Mouse (Mus musculus) forebrain, embryonic 16.5 days (tissue): ENCODE data around the gene Chaf1a. TPM values are rescaled to one million over a fixed set of nuclear protein-coding genes. Genes with fewer than 3 reads are reported as not detected.

Experiments used
- ATAC-seq: fragments of 200-750 bp; cut with Nextera tagmentation; 2 replicates; pipeline ENCODE4 v1.8.0; 2017; ENCODE audit warnings: mild to moderate bottlenecking, moderate library complexity
- H3K27ac ChIP-seq: fragments of 300-500 bp; sonication (generic); 2 replicates; pipeline ENCODE4 v1.5.1; 2014; ENCODE audit warnings: low read length, control low read depth
- H3K27me3 ChIP-seq: fragments of 300-500 bp; sonication (generic); replicated peaks from 2 replicates; pipeline ENCODE4 v1.6.1; 2014; ENCODE audit warnings: low read length; ENCODE audit not compliant: control insufficient read depth, insufficient read depth
- H3K36me3 ChIP-seq: fragments of 300-500 bp; sonication (generic); 2 replicates; pipeline ENCODE4 v1.6.1; 2014; ENCODE audit not compliant: control insufficient read depth, insufficient read depth
- H3K4me1 ChIP-seq: fragments of 300-500 bp; sonication (generic); replicated peaks from 2 replicates; pipeline ENCODE4 v1.6.1; 2014; ENCODE audit warnings: low read length; ENCODE audit not compliant: control insufficient read depth, insufficient read depth
- H3K4me2 ChIP-seq: fragments of 300-500 bp; sonication (generic); 2 replicates; pipeline ENCODE4 v1.6.1; 2014; ENCODE audit warnings: mild to moderate bottlenecking, low read length, control low read depth
- H3K4me3 ChIP-seq: fragments of 300-500 bp; sonication (generic); replicated peaks from 2 replicates; pipeline ENCODE4 v1.5.1; 2014; ENCODE audit warnings: mild to moderate bottlenecking, low read length, control low read depth
- H3K9ac ChIP-seq: fragments of 300-500 bp; sonication (generic); replicated peaks from 2 replicates; pipeline ENCODE4 v1.6.1; 2014; ENCODE audit warnings: low read depth, low read length, control low read depth
- H3K9me3 ChIP-seq: fragments of 300-500 bp; sonication (generic); 2 replicates; pipeline ENCODE4 v1.6.1; 2016; ENCODE audit warnings: low read length; ENCODE audit not compliant: control insufficient read depth
- WGBS: fragments of 180-500 bp; shearing (Covaris S2); extraction: QIAGEN DNeasy Blood & Tissue Kit; methylation state at CpG from one replicate; pipeline ENCODE4 v1.1.7; 2014; 5-methylcytosine and 5-hydroxymethylcytosine counted together
- polyA plus RNA-seq: library from polyadenylated mRNA; unstranded; fragments of >200 nt; fragmentation: Nextera tagmentation; extraction: Ambion mirVana; gene quantifications from 2 replicates; pipeline ENCODE4 v1.2.1, GENCODE M21; 2015

Gene Chaf1a
- polyA plus RNA-seq, 1 experiment from 2014 or later = 10.6 TPM

DNA sequence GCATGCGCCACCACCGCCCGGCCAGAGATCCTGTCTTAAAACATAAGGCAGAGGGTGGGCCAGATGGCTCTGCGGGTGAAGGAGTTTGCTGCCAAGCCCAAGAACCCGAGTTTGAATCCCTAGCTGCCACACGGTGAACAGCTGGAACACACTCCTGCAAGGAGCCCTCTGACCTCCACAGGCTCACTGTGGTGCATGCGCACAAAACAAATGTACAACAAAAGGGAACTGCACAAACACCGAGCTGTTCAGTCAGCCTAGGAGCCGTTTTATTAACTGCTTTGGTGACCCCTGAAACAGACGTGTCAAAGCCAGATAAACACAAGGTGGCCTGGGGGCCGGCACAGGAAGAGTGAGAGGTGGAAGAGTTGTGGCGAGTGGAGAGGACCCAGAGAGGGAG lies 79.2 kb downstream of the Chaf1a start:
- Histone ChIP-seq H3K4me2 (no peak overlapping the region), H3K4me3 (no peak overlapping the region), H3K27me3 (peaks cover 57% of the 10 kb centered on the region), H3K36me3 (peaks cover 11% of the 10 kb centered on the region), H3K9me3 (peaks cover 13% of the 10 kb centered on the region), H3K27ac (no peak overlapping the region), H3K9ac (no peak overlapping the region), H3K4me1 (peaks cover 10% of the 10 kb centered on the region)
- ATAC-seq = no peak
- WGBS = 46% methylated on average over 12 of the region's 12 CpGs

DNA sequence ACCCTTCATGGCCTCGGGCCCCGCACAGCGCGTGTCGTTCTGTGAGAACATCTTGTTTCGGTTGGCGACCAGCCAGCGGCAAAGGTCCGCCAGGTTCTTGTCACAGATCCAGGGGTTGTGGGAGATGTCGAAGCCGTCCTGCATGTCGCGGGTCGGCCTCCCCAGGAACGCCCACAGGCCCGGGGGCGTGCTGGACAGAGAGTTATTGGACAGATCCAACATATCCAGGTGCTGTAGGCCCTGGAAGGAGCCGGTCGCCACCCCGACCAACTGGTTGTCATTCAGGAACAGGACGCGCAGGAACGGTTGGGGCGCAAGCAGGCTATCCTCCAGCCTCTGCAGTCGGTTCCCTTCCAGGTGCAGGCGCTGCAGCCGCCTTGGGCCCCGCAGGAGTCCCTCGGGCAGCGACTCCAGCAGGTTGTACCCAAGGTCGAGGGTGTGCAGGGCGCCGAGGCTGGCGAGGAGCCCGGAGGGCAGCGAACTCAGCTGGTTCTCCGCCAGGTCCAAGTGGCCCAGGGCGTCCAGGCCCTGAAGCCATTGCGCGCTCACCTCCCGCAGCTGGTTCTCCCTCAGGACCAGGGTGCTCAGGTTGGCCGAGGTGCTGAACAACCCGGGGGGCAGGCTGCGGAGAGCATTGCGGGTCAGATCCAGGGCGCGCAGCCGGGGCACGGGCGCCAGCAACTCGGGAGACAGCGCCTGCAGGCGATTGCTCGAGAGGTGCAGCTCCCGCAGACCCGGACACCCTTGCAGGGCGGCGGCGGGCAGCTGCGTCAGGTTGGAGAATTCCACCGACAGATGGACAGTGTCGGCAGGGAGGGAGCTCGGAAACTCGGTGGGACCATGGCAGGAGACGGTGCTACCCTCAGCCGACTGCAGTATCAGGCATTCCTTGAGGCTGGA lies 80.0 kb downstream of the Chaf1a start:
- Histone ChIP-seq H3K4me2 (no peak overlapping the region), H3K27me3 (peaks cover 63% of the 10 kb centered on the region), H3K9me3 (peaks cover 13% of the 10 kb centered on the region), H3K36me3 (peaks cover 13% of the 10 kb centered on the region), H3K27ac (no peak overlapping the region), H3K9ac (no peak overlapping the region), H3K4me1 (peaks cover 10% of the 10 kb centered on the region), H3K4me3 (no peak overlapping the region)
- no peak for ATAC-seq
- WGBS = 9% methylated on average over 66 of the region's 66 CpGs

DNA sequence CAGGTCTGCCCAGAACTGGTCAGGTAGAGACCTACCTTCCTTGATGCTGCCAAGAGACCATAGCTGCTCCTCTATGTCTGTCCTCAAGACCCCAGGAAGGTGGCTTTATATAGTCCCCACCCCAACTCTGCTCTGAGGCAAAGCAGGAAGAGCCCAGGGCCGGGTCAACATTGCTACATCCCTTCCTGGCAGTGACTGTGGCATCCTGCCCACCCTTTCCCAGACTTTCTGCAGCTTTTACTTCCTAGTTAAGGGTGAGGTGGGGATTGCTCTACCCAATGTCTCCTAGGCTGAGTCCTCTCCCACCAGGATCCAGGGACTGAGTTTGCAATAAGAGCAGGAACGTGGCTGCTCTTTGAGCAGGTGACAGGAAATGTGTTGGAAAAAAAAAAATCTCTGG lies 81.6 kb downstream of the Chaf1a start, which contains the start of gene Lrg1:
Lrg1 (minus strand) TSS at position 176 of the 400 bp plus-strand sequence.
- 62% methylated on average over 2 of the region's 2 CpGs for WGBS
- peaks cover 62% of the 10 kb centered on the region for H3K27me3 ChIP-seq
- no peak within 1 kb of the TSS for H3K4me3 ChIP-seq
- peaks cover 10% of the 10 kb centered on the region for H3K4me1 ChIP-seq
- H3K27ac ChIP-seq = no peak within 1 kb of the TSS
- no peak within 1 kb of the TSS for H3K4me2 ChIP-seq
- peaks cover 15% of the 10 kb centered on the region for H3K36me3 ChIP-seq
- no peak within 1 kb of the TSS for H3K9ac ChIP-seq
- no peak for ATAC-seq
- H3K9me3 ChIP-seq = peaks cover 13% of the 10 kb centered on the region

Other genes with a start within 250 kb of the Chaf1a start
- 13.1 and 14.4 TPM in 2 replicates for gene Zfp119a, start 161.5 kb upstream of the Chaf1a start, polyA plus RNA-seq
- gene Zfp959, start 148.3 kb upstream of the Chaf1a start, polyA plus RNA-seq = 17.0 and 18.0 TPM in 2 replicates
- gene Zfp119b, start 90.9 kb upstream of the Chaf1a start, polyA plus RNA-seq = 6.7 and 8.3 TPM in 2 replicates
- 3.0 and 4.2 TPM in 2 replicates for gene Ebi3, start 87.8 kb upstream of the Chaf1a start, polyA plus RNA-seq
- 26.8 and 27.0 TPM in 2 replicates for gene Yju2, start 81.3 kb upstream of the Chaf1a start, polyA plus RNA-seq
- 98.2 and 129 TPM in 2 replicates for gene Shd, start 70.0 kb upstream of the Chaf1a start, polyA plus RNA-seq
- gene Fsd1, start 53.9 kb upstream of the Chaf1a start, polyA plus RNA-seq = 144 and 179 TPM in 2 replicates
- 5.5 and 6.6 TPM in 2 replicates for gene Stap2, start 34.9 kb upstream of the Chaf1a start, polyA plus RNA-seq
- gene Mpnd, start 34.7 kb upstream of the Chaf1a start, polyA plus RNA-seq = 152 and 157 TPM in 2 replicates
- gene Sh3gl1, start 3.8 kb upstream of the Chaf1a start, polyA plus RNA-seq = 125 and 126 TPM in 2 replicates
- 78.8 and 85.8 TPM in 2 replicates for gene Ubxn6, start 34.6 kb downstream of the Chaf1a start, polyA plus RNA-seq
- gene Hdgfl2, start 39.2 kb downstream of the Chaf1a start, polyA plus RNA-seq = 151 and 158 TPM in 2 replicates
- 0.09 and 0.14 TPM in 2 replicates for gene Plin4, start 69.4 kb downstream of the Chaf1a start, polyA plus RNA-seq
- gene Plin5, start 77.2 kb downstream of the Chaf1a start, polyA plus RNA-seq = 0.67 and 1.4 TPM in 2 replicates
- 0.22 TPM in 1 of 2 replicates, not detected in the other for gene Lrg1, start 81.6 kb downstream of the Chaf1a start, polyA plus RNA-seq
- 10.1 and 10.7 TPM in 2 replicates for gene Sema6b, start 99.9 kb downstream of the Chaf1a start, polyA plus RNA-seq
- gene Tnfaip8l1, start 122.0 kb downstream of the Chaf1a start, polyA plus RNA-seq = 10.1 and 10.2 TPM in 2 replicates
- gene Mydgf, start 143.5 kb downstream of the Chaf1a start, polyA plus RNA-seq = 54.2 and 63.8 TPM in 2 replicates
- 32.1 and 32.3 TPM in 2 replicates for gene Dpp9, start 178.5 kb downstream of the Chaf1a start, polyA plus RNA-seq
- 23.4 and 24.5 TPM in 2 replicates for gene Fem1a, start 216.4 kb downstream of the Chaf1a start, polyA plus RNA-seq
- gene Ticam1, start 236.3 kb downstream of the Chaf1a start, polyA plus RNA-seq = 1.6 and 1.9 TPM in 2 replicates